Mouse (Mus musculus): Measurements from ENCODE around the gene Hdac9.

DNA sequence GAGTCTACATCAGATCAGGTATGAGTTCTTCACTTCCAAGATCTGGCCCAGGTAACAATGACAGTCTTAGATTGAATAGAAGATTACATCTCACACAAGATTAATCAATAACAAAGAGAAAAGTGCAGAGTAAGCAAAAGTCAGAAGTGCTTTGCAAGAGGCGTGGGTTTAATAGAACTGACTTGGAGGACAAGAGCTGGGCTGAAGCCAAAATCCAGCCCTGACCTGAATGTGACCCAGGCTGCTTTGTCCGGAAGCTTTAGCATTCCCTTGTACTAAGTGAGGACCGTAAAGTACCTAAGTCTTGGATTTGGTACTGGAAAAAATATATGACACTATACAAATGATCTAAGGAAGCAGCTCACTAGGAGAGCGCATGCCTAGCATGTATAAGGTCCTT lies 121.4 kb downstream of the Hdac9 start:
- TF ChIP-seq GATA1 (IDR thresholded peaks at IDR 0.05; ENCODE audit: low read length) (no peak), TAL1 (IDR thresholded peaks at IDR 0.05; ENCODE audit: low read length) (no peak)
